Mouse (Mus musculus) MEL (cell line): Measurements from ENCODE around the gene Dgkg. TPM values are rescaled to one million over a fixed set of nuclear protein-coding genes. Genes with fewer than 3 reads are reported as not detected.

Source experiments
- DNase-seq: peaks from one replicate; pipeline ENCODE4 v3.0.0; 2011; ENCODE audit warnings: low read depth, low spot score
- H3K27ac ChIP-seq: 2 replicates; pipeline ENCODE4 v1.5.1; 2012; ENCODE audit warnings: low read depth, mild to moderate bottlenecking, control low read depth, low read length, moderate library complexity; ENCODE audit not compliant: control insufficient read depth
- H3K27me3 ChIP-seq, 2 experiments: fragments of 150-350 bp in 1 of 2; sonication (generic) in 1 of 2; 2 replicates each; pipeline ENCODE4 v1.6.1; 2012; ENCODE audit warnings: low read length in 2 of 2, mild to moderate bottlenecking in 2 of 2, improper control_type of control experiment in 1 of 2, moderate library complexity in 1 of 2; ENCODE audit not compliant: insufficient read depth in 2 of 2, control insufficient read depth in 1 of 2
- H3K36me3 ChIP-seq, 2 experiments: 2 replicates each; pipeline ENCODE4 v1.6.1; 2012 to 2014; ENCODE audit warnings: low read length in 2 of 2, improper control_type of control experiment in 1 of 2, inconsistent platforms in 1 of 2, mild to moderate bottlenecking in 1 of 2; ENCODE audit not compliant: insufficient read depth in 2 of 2, control insufficient read depth in 1 of 2
- H3K4me1 ChIP-seq, 2 experiments: fragments of 150-350 bp in 1 of 2; sonication (generic) in 1 of 2; 2 replicates each; pipeline ENCODE4 v1.6.1; 2012; ENCODE audit warnings: low read length in 2 of 2, improper control_type of control experiment in 1 of 2, mild to moderate bottlenecking in 1 of 2; ENCODE audit not compliant: insufficient read depth in 2 of 2, control insufficient read depth in 1 of 2
- H3K4me3 ChIP-seq, 2 experiments: fragments of 150-350 bp in 1 of 2; sonication (generic) in 1 of 2; 2 replicates each; pipeline ENCODE4 v1.5.1; 2012; ENCODE audit warnings: low read depth in 2 of 2, low read length in 2 of 2, mild to moderate bottlenecking in 2 of 2, moderate library complexity in 2 of 2, control low read depth in 1 of 2, improper control_type of control experiment in 1 of 2; ENCODE audit not compliant: control insufficient read depth in 1 of 2, insufficient read depth in 1 of 2
- H3K79me2 ChIP-seq: 2 replicates; pipeline ENCODE4 v1.6.1; 2012; ENCODE audit warnings: mild to moderate bottlenecking, low read length, moderate library complexity; ENCODE audit not compliant: control insufficient read depth, poor library complexity, insufficient read depth
- H3K9ac ChIP-seq: 2 replicates; pipeline ENCODE4 v1.6.1; 2012; ENCODE audit warnings: low read depth, mild to moderate bottlenecking, control low read depth, low read length, moderate library complexity; ENCODE audit not compliant: control insufficient read depth, poor library complexity, severe bottlenecking
- H3K9me3 ChIP-seq: fragments of 150-350 bp; sonication (generic); replicated peaks from 2 replicates; pipeline ENCODE4 v1.6.1; 2012; ENCODE audit warnings: mild to moderate bottlenecking, low read length, improper control_type of control experiment, moderate library complexity; ENCODE audit not compliant: insufficient read depth
- CHD1 ChIP-seq: IDR thresholded peaks from 2 replicates; pipeline ENCODE4 v1.6.1; 2012; ENCODE audit warnings: low read depth, mild to moderate bottlenecking, inconsistent platforms, low read length, improper control_type of control experiment
- E2F4 ChIP-seq: IDR thresholded peaks from 2 replicates; pipeline ENCODE4 v1.6.1; 2011; ENCODE audit warnings: low read depth, low read length, improper control_type of control experiment, borderline replicate concordance
- ELF1 ChIP-seq: IDR thresholded peaks from 2 replicates; pipeline ENCODE4 v1.6.1; 2014; ENCODE audit warnings: low read depth, mild to moderate bottlenecking, inconsistent platforms, low read length, improper control_type of control experiment, moderate library complexity
- EP300 ChIP-seq, 2 experiments: IDR thresholded peaks; 2 replicates each; pipeline ENCODE4 v1.6.1; 2011; ENCODE audit warnings: improper control_type of control experiment in 2 of 2, low read length in 2 of 2, low read depth in 1 of 2, mild to moderate bottlenecking in 1 of 2
- GATA1 ChIP-seq: IDR thresholded peaks from 2 replicates; pipeline ENCODE4 v1.6.1; 2011; ENCODE audit warnings: low read depth, low read length, improper control_type of control experiment
- HCFC1 ChIP-seq: IDR thresholded peaks from 2 replicates; pipeline ENCODE4 v1.6.1; 2012; ENCODE audit warnings: low read depth, mild to moderate bottlenecking, inconsistent platforms, low read length, improper control_type of control experiment, moderate library complexity
- KAT2A ChIP-seq: conservative IDR thresholded peaks from 2 replicates; pipeline ENCODE4 v1.6.1; 2012; ENCODE audit warnings: low read depth, low read length, improper control_type of control experiment, inconsistent platforms
- MAFK ChIP-seq: IDR thresholded peaks from 2 replicates; pipeline ENCODE4 v1.6.1; 2011; ENCODE audit warnings: low read depth, mild to moderate bottlenecking, low read length, improper control_type of control experiment, borderline replicate concordance
- MXI1 ChIP-seq: IDR thresholded peaks from 2 replicates; pipeline ENCODE4 v1.6.1; 2011; ENCODE audit warnings: mild to moderate bottlenecking, low read depth, low read length, improper control_type of control experiment
- MYB ChIP-seq: IDR thresholded peaks from 2 replicates; pipeline ENCODE4 v1.6.1; 2011; ENCODE audit warnings: mild to moderate bottlenecking, low read depth, low read length, improper control_type of control experiment
- NELFE ChIP-seq: IDR thresholded peaks from 2 replicates; pipeline ENCODE4 v1.6.1; 2011; ENCODE audit warnings: low read depth, low read length, improper control_type of control experiment
- POLR2A ChIP-seq, 2 experiments: IDR thresholded peaks; 2 replicates each; pipeline ENCODE4 v1.6.1; 2011 to 2012; ENCODE audit warnings: low read length in 2 of 2, mild to moderate bottlenecking in 2 of 2, control low read depth in 1 of 2, improper control_type of control experiment in 1 of 2, low read depth in 1 of 2, moderate library complexity in 1 of 2; ENCODE audit not compliant: control insufficient read depth in 1 of 2, insufficient read depth in 1 of 2, poor library complexity in 1 of 2
- POLR2AphosphoS2 ChIP-seq: IDR thresholded peaks from 2 replicates; pipeline ENCODE4 v1.6.1; 2011; ENCODE audit warnings: low read length, improper control_type of control experiment
- POLR2AphosphoS5 ChIP-seq: IDR thresholded peaks from 2 replicates; pipeline ENCODE4 v1.6.1; 2012; ENCODE audit warnings: low read depth, borderline replicate concordance, mild to moderate bottlenecking, inconsistent platforms, low read length, moderate library complexity, mixed read lengths
- SIN3A ChIP-seq: IDR thresholded peaks from 2 replicates; pipeline ENCODE4 v1.6.1; 2012; ENCODE audit warnings: low read length, improper control_type of control experiment, inconsistent platforms
- SMC3 ChIP-seq: IDR thresholded peaks from 2 replicates; pipeline ENCODE4 v1.6.1; 2011; ENCODE audit warnings: low read depth, low read length, improper control_type of control experiment
- TAL1 ChIP-seq: IDR thresholded peaks from 2 replicates; pipeline ENCODE4 v1.6.1; 2012; ENCODE audit warnings: mild to moderate bottlenecking, inconsistent platforms, low read length, moderate library complexity, mixed read lengths
- TBP ChIP-seq: IDR thresholded peaks from 2 replicates; pipeline ENCODE4 v1.8.0; 2011; ENCODE audit warnings: low read depth, low read length, improper control_type of control experiment
- TCF12 ChIP-seq: IDR thresholded peaks from 2 replicates; pipeline ENCODE4 v1.6.1; 2014; ENCODE audit warnings: low read depth, mild to moderate bottlenecking, inconsistent platforms, low read length, improper control_type of control experiment, moderate library complexity
- UBTF ChIP-seq: IDR thresholded peaks from 2 replicates; pipeline ENCODE4 v1.6.1; 2012; ENCODE audit warnings: low read depth, mild to moderate bottlenecking, inconsistent platforms, low read length, improper control_type of control experiment, moderate library complexity, borderline replicate concordance; ENCODE audit not compliant: insufficient read depth
- USF1 ChIP-seq: IDR thresholded peaks from 2 replicates; pipeline ENCODE4 v1.6.1; 2014; ENCODE audit warnings: low read depth, mild to moderate bottlenecking, inconsistent platforms, low read length, improper control_type of control experiment, moderate library complexity
- ZKSCAN1 ChIP-seq: IDR thresholded peaks from 2 replicates; pipeline ENCODE4 v1.6.1; 2012; ENCODE audit warnings: low read depth, mild to moderate bottlenecking, inconsistent platforms, low read length, improper control_type of control experiment, moderate library complexity
- ZMIZ1 ChIP-seq: IDR thresholded peaks from 2 replicates; pipeline ENCODE4 v1.6.1; 2012; ENCODE audit warnings: low read depth, mild to moderate bottlenecking, inconsistent platforms, low read length, improper control_type of control experiment, moderate library complexity
- polyA plus RNA-seq, 2 experiments: library from polyadenylated mRNA; stranded (reverse) in 1 of 2; unstranded in 1 of 2; fragments of >175 nt in 1 of 2; fragments of >200 nt in 1 of 2; gene quantifications; 2 replicates each; pipeline versions ENCODE4 v1.2.1 to v1.2.4; 2012; ENCODE audit warnings: low replicate concordance in 2 of 2, low read depth in 1 of 2; ENCODE audit not compliant: insufficient read length in 2 of 2, insufficient read depth in 1 of 2, missing spikeins in 1 of 2
- total RNA-seq: library from RNA; depleted of rRNA; stranded (reverse); fragments of 300-350 nt; gene quantifications from 2 replicates; pipeline ENCODE4 v1.2.3, GENCODE M21; 2012

Dgkg gene
- total and polyA plus RNA-seq, 3 experiments, result not detected

- Histone ChIP-seq H3K27ac (no peak overlapping the region), H3K4me1 (no peaks in the 10 kb centered on the region), H3K4me3 (no peak overlapping the region), H3K36me3 (no peaks in the 10 kb centered on the region), H3K79me2 (no peaks in the 10 kb centered on the region), H3K9ac (no peak overlapping the region), H3K27me3 (no peaks in the 10 kb centered on the region), H3K9me3 (no peaks in the 10 kb centered on the region)
- DNase-seq, result no peak
- TF ChIP-seq E2F4 (no peak), ZMIZ1 (no peak), MAFK (no peak), SMC3 (no peak), KAT2A (no peak), TBP (no peak)
- TF ChIP-seq, all 39 proteins: peak for 0
Measured at GRCm38 (mm10) chr16:22578883-22579282, 78.1 kb downstream of the Dgkg start.

- no peak overlapping the region for H3K27ac ChIP-seq
- H3K79me2 ChIP-seq, result no peaks in the 10 kb centered on the region
- H3K9me3 ChIP-seq, result no peaks in the 10 kb centered on the region
- H3K27me3 ChIP-seq, result no peaks in the 10 kb centered on the region
- no peak overlapping the region for H3K4me3 ChIP-seq
- no peaks in the 10 kb centered on the region for H3K4me1 ChIP-seq
- no peak overlapping the region for H3K9ac ChIP-seq
- H3K36me3 ChIP-seq, result no peaks in the 10 kb centered on the region
- TF ChIP-seq SIN3A (no peak), POLR2AphosphoS5 (no peak), MXI1 (no peak), ELF1 (no peak), EP300 (IDR thresholded peaks at IDR 0.05; ENCODE audit: low read depth in 1 of 2, low read length in 2 of 2) (no peak)
- TF ChIP-seq, all 39 proteins: peak for 0
- DNase-seq, result no peak
Measured at GRCm38 (mm10) chr16:22577656-22578055, 79.4 kb downstream of the Dgkg start.

- no peak for DNase-seq
- H3K9me3 ChIP-seq, result no peaks in the 10 kb centered on the region
- no peak overlapping the region for H3K27ac ChIP-seq
- no peaks in the 10 kb centered on the region for H3K4me1 ChIP-seq
- H3K27me3 ChIP-seq, result no peaks in the 10 kb centered on the region
- H3K4me3 ChIP-seq, result no peak overlapping the region
- H3K9ac ChIP-seq, result no peak overlapping the region
- no peak for TF ChIP-seq ELF1
- TF ChIP-seq HCFC1, result no peak
- no peak for TF ChIP-seq POLR2A (IDR thresholded peaks at IDR 0.05; ENCODE audit: control insufficient read depth in 1 of 2, insufficient read depth in 1 of 2, low read depth in 1 of 2, low read length in 2 of 2, poor library complexity in 1 of 2)
- no peak for TF ChIP-seq USF1
- TF ChIP-seq UBTF, result no peak
- TF ChIP-seq POLR2AphosphoS2, result no peak
- no peak for TF ChIP-seq NELFE
- no peak for TF ChIP-seq GATA1
- TF ChIP-seq TCF12, result no peak
- TF ChIP-seq E2F4, result no peak
- TF ChIP-seq TAL1, result no peak
- TF ChIP-seq MYB, result no peak
- TF ChIP-seq MXI1, result no peak
- no peak for TF ChIP-seq SIN3A
- TF ChIP-seq SMC3, result no peak
- TF ChIP-seq ZMIZ1, result no peak
- TF ChIP-seq ZKSCAN1, result no peak
- no peak for TF ChIP-seq TBP
- no peak for TF ChIP-seq CHD1
- no peaks in the 10 kb centered on the region for H3K79me2 ChIP-seq
- H3K36me3 ChIP-seq, result no peaks in the 10 kb centered on the region
Measured at GRCm38 (mm10) chr16:22574164-22574563, 82.9 kb downstream of the Dgkg start.
